Mouse (Mus musculus) E14TG2a.4 (cell line): ENCODE results near the gene Otop2.

Experiments used
- CTCF ChIP-seq: conservative IDR thresholded peaks from 2 replicates; pipeline ENCODE4 v1.5.1; 2014; ENCODE audit warnings: low read length
- NANOG ChIP-seq: IDR thresholded peaks from 2 replicates; pipeline ENCODE4 v1.6.1; 2014; ENCODE audit warnings: borderline replicate concordance, low read length, mixed read lengths

DNA sequence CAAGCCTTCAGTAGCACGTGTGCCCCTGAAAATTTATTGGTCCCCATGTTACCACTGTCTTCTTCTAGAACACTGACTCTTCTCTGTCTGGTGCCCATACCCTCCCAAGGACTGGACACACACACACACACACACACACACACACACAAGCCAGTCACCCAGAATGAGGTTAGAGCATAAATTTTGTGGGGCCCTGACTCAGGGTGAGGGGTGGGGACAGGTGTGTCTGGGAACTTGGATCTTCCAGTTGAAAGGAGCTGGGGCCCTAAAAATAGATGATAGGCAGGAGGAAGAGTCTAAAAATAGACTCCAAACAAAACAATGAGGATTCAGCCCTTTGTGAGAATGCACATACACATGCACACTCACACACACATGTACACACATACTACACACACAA, 1.8 kb downstream of the Otop2 start:
- no peak for TF ChIP-seq CTCF
- no peak for TF ChIP-seq NANOG
